Mouse (Mus musculus) cerebellum, adult 2 months (tissue): ENCODE results near the gene Nus1. TPM values are rescaled to one million over a fixed set of nuclear protein-coding genes. Genes with fewer than 3 reads are reported as not detected.

ENCODE experiments used
- DNase-seq, 2 experiments: peaks; one replicate each; pipeline ENCODE4 v3.0.0; 2021
- H3K27ac ChIP-seq: fragments of 200-500 bp; 2 replicates; pipeline ENCODE4 v1.5.1; 2012; ENCODE audit warnings: low read length, control low read depth, inconsistent platforms; ENCODE audit not compliant: insufficient read depth
- H3K27me3 ChIP-seq: fragments of 200-500 bp; 2 replicates; pipeline ENCODE4 v1.6.1; 2012; ENCODE audit warnings: inconsistent platforms, mild to moderate bottlenecking, low read length, moderate library complexity; ENCODE audit not compliant: control insufficient read depth, insufficient read depth
- H3K4me1 ChIP-seq: fragments of 200-500 bp; 2 replicates; pipeline ENCODE4 v1.6.1; 2011; ENCODE audit warnings: low read length; ENCODE audit not compliant: control insufficient read depth, insufficient read depth
- H3K4me3 ChIP-seq: fragments of 200-500 bp; replicated peaks from 2 replicates; pipeline ENCODE3; 2011; ENCODE audit warnings: mild to moderate bottlenecking, low read depth, low read length, control low read depth; ENCODE audit not compliant: insufficient read depth
- CTCF ChIP-seq: fragments of 200-500 bp; IDR thresholded peaks from 2 replicates; pipeline ENCODE4 v1.5.1; 2011; ENCODE audit warnings: low read depth, mild to moderate bottlenecking, control low read depth, low read length, moderate library complexity, borderline replicate concordance; ENCODE audit not compliant: insufficient read depth
- POLR2A ChIP-seq: fragments of 200-500 bp; IDR thresholded peaks from 2 replicates; pipeline ENCODE4 v1.6.1; 2011; ENCODE audit warnings: low read length, control low read depth, borderline replicate concordance; ENCODE audit not compliant: insufficient read depth
- WGBS: fragments of 180-500 bp; shearing (Covaris S2); methylation state at CpG from one replicate; pipeline ENCODE4 v1.1.7; 2018; 5-methylcytosine and 5-hydroxymethylcytosine counted together
- polyA plus RNA-seq: library from polyadenylated mRNA; depleted of rRNA; stranded (reverse); fragments of >200 nt; gene quantifications from 2 replicates; pipeline ENCODE4 v1.2.3, GENCODE M21; 2012

Gene Nus1
- polyA plus RNA-seq, 1 experiment, result 28.5 TPM

DNA sequence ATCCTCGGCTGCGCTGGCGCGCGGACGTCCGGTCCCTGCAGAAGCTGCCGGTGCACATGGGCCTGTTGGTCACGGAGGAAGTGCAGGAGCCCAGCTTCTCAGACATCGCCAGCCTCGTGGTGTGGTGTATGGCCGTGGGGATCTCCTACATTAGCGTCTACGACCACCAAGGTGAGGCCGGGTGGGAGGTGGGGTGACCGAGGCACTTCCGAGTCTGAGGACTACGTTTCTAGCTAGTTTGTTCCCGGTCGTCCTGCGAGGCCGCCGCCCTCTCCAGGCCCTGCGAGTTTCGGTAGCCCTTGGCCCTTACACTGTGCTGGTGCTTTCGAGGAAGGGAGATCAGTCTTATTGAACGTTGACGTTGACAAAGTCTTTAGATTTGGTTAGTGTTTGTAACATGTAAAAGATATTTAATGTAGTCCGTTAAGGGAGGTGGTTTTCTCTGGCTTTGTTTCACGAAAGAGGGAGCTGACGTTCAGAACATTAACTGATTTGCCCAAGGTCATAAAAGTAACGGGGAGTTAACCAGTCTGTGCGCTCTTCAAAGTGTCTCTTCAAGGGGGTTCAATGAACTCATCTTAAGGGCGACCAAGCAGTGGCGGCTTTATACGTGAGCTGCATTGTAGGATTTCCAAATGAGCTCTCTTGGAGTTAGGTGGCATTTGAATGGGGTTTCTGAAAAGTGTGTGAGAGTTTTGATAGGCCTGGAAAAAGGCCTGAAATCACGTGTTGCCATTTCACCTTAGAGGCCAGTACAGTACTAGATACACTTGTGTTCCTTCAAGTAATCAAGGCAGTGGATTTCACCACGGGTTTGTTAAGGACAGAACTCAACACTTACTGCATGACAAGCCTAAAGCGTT is 882 bp downstream of the Nus1 start:
- TF ChIP-seq POLR2A (no peak), CTCF (no peak)
- Histone ChIP-seq H3K4me3 (peak overlapping the region; percentile 68), H3K27ac (peak overlapping the region; percentile 64), H3K4me1 (peaks cover 2% of the 10 kb centered on the region; the same call in 1 of the 2 replicates), H3K27me3 (no peaks in the 10 kb centered on the region)
- DNase-seq, result peak in 1 of 2 experiments; percentile 16
- WGBS, result 1% methylated on average over 39 of the region's 39 CpGs

DNA sequence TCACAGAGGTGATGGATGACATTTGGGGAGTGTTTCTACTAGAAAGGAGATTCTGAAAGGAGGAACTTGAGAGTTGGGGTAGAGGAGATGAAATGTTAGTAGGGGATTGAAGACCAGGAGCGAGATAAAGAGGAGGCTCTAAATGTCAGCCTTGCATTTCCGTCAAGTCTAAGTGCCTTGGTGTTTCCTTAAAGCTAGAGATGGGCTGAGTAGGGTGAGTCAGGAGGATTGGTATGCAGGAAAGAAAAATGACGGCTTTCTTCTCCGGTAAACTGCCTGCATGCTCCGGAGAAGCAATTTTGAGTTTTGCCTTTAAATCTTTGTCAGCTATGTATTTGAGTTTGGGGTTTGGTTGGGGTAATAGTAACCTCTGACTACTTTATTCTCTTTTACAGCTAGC is 1.6 kb downstream of the Nus1 start:
- H3K27ac ChIP-seq, result no peak overlapping the region
- 66% methylated on average over 5 of the region's 5 CpGs for WGBS
- DNase-seq, result no peak

DNA sequence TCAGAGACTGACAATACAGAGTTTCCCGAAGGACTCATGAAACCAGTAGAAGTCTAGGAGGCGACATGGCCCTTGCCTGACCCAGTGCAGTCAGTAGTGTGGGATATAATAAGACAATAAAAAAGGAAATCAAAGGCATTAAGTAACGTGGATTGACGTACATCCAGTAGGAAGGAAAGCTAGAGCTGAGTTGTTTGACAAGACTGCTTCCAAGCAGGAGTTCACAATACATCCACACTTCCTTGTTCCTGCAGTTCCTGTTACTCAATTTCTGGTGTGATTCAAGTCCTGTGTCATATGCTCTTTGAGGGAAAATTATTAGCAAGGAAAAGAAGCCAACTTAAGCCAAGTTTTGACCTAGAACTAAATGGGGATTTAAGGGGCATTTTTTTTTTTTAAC is 2.1 kb downstream of the Nus1 start:
- 79% methylated on average over 4 of the region's 4 CpGs for WGBS
- peaks cover 2% of the 10 kb centered on the region; the same call in 1 of the 2 replicates for H3K4me1 ChIP-seq
- no peaks in the 10 kb centered on the region for H3K27me3 ChIP-seq
- no peak overlapping the region for H3K4me3 ChIP-seq
- H3K27ac ChIP-seq, result no peak overlapping the region
- no peak for DNase-seq
- TF ChIP-seq CTCF, result no peak
- no peak for TF ChIP-seq POLR2A

More for the DNA sequence above, 1.6 kb downstream of the Nus1 start:
- no peak for TF ChIP-seq CTCF
- TF ChIP-seq POLR2A, result no peak
- Histone ChIP-seq H3K4me3 (peak overlapping the region; percentile 28), H3K27me3 (no peaks in the 10 kb centered on the region), H3K4me1 (peaks cover 2% of the 10 kb centered on the region; the same call in 1 of the 2 replicates)

DNA sequence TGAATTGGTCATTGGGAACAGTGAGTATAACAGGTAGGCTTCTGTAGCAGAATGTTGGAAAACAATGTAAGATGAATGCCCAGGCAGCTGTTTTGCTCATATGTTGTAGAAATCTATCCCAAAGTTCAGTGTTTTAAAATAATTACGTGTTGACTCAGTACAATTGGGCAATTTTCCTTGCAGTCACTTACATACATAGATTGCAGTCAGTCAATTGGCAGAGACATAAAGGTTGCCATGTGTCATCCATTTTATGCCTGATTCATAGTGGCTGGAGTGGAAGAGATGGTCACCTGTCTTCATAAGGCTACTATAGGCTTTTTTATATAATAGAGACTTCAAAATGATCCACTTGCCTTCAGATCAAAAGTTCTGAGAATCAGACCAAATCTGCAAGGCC is 3.2 kb downstream of the Nus1 start:
- H3K4me3 ChIP-seq, result no peak overlapping the region
- H3K4me1 ChIP-seq, result peaks cover 2% of the 10 kb centered on the region
- WGBS, result 59% methylated on average over 1 of the region's 1 CpGs
- TF ChIP-seq POLR2A, result no peak
- TF ChIP-seq CTCF, result no peak
- no peak for DNase-seq
- H3K27ac ChIP-seq, result no peak overlapping the region
- H3K27me3 ChIP-seq, result no peaks in the 10 kb centered on the region

DNA sequence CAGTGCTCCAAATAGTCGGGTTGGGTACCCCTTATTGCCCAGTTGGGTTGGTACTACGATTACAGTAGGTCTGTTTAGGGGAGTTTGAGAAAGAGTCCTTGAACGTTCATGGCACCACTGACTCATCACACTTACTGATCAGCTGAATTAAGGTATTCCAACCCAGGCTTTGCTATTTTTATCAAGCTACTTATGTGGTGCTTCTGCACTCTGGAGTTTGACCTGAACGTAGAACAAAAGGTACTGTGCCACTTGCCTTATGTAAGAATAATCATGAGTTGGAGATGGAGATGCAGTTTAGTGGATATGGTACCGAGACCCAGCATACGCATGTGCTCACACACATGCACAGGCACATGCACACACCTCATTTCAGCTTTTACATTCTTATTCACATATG is 4.4 kb downstream of the Nus1 start:
- Histone ChIP-seq H3K4me1 (peaks cover 5% of the 10 kb centered on the region), H3K4me3 (no peak overlapping the region), H3K27me3 (no peaks in the 10 kb centered on the region), H3K27ac (no peak overlapping the region)
- TF ChIP-seq POLR2A (no peak), CTCF (no peak)
- WGBS, result 75% methylated on average over 6 of the region's 6 CpGs
- no peak for DNase-seq

DNA sequence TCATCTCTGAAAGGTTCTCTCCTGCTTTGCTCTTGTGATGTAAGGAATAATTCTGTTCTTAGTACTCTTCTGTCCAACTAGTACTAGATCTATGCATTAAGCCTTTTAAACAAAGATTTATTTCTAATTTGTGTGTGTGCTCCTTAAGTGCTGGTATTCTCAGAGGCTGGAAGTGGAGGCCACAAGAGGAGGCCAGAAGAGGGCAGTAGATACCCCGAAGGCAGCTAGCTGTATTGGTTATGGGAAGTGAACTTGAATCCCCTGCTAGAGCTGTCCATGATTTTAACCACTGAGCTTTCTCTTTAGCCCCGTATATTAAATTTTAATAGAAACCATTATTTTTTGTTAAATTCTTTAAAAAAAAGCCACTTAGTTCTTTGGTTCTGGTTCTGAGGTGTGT is 5.8 kb downstream of the Nus1 start:
- H3K27ac ChIP-seq, result no peak overlapping the region
- peak; percentile 18; the same call in 1 of the 2 replicates for TF ChIP-seq CTCF
- no peak for TF ChIP-seq POLR2A
- DNase-seq, result no peak
- WGBS, result 74% methylated on average over 2 of the region's 2 CpGs
- no peak overlapping the region for H3K4me3 ChIP-seq
- H3K27me3 ChIP-seq, result no peaks in the 10 kb centered on the region
- peaks cover 7% of the 10 kb centered on the region for H3K4me1 ChIP-seq

DNA sequence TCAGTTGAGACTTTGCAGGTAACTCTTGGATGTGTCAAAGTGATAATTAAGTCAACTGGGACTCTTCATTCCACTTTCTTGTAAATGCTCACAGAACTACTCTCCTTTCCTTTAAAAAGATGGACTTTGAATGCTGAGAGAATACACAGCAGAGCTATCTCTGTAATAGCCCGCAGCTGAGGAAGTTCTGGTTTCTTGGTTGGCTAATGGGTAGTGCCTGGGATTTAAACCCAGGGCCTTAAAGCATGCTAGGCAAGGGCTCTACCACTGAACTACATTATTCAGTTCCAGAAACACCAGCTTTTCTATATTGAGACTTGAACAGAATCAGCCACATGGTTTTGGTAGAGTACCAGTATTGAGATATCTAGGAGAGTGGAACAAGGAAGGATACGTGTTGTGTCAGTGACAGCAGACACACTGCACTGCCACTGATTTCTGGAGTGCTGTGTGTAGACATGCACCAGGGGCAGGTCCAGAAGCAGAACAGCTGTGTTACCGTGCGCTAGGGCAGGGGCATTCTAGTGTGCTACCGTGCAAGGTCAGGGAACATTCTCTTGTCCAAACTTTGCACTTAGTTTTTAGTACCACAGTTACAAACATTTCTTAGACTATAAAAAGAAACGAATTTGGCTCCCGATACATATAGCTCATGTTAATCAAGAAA is 9.1 kb downstream of the Nus1 start:
- Histone ChIP-seq H3K27me3 (no peaks in the 10 kb centered on the region), H3K4me3 (no peak overlapping the region), H3K4me1 (peaks cover 5% of the 10 kb centered on the region), H3K27ac (no peak overlapping the region)
- WGBS, result 82% methylated on average over 7 of the region's 7 CpGs
- no peak for TF ChIP-seq POLR2A
- no peak for TF ChIP-seq CTCF
- no peak for DNase-seq
